Mouse (Mus musculus): ENCODE data around the gene Tob2.

DNA sequence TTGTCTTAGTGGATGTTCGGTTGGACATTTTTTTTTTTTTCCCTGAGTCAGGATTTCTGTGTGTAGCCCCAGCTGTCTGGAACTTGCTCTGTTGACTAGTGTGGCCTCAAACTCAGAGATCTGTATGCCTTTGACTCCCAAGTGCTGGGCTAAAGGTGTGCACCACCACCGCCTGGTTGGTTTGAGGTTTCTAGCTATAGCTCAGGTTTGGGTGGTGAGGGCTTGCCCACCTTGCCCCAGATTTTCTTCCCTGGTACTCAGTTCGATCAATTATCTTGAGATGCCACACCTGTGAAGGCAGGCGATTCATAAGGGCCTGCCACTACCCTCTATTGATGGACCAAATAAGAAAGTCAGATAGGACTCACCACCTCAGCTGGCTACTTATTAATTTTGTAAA lies 11.4 kb downstream of the Tob2 start:
- TF ChIP-seq POLR2A (IDR thresholded peaks at IDR 0.05; ENCODE audit: insufficient read depth, low read depth, low read length) (no peak), CTCF (IDR thresholded peaks at IDR 0.05; ENCODE audit: insufficient read depth, low read depth, low read length) (no peak)
